Mouse (Mus musculus) embryonic fibroblast, embryonic 13.5 days (primary cell): ENCODE measurements around the gene Xab2. TPM values are rescaled to one million over a fixed set of nuclear protein-coding genes. Genes with fewer than 3 reads are reported as not detected.

Experiments
- H3K27ac ChIP-seq: 2 replicates; pipeline ENCODE4 v1.5.1; 2012; ENCODE audit warnings: low read length, control low read depth, inconsistent platforms; ENCODE audit not compliant: insufficient read depth
- H3K4me1 ChIP-seq: 2 replicates; pipeline ENCODE4 v1.6.1; 2011; ENCODE audit warnings: low read length; ENCODE audit not compliant: control insufficient read depth, insufficient read depth
- H3K4me3 ChIP-seq: 2 replicates; pipeline ENCODE4 v1.5.1; 2011; ENCODE audit warnings: mild to moderate bottlenecking, control low read depth, low read length; ENCODE audit not compliant: insufficient read depth
- CTCF ChIP-seq: IDR thresholded peaks from 2 replicates; pipeline ENCODE4 v1.5.1; 2011; ENCODE audit warnings: mild to moderate bottlenecking, control low read depth, low read length, moderate library complexity, borderline replicate concordance; ENCODE audit not compliant: insufficient read depth
- POLR2A ChIP-seq: IDR thresholded peaks from 2 replicates; pipeline ENCODE4 v1.6.1; 2011; ENCODE audit warnings: low read depth, mild to moderate bottlenecking, control low read depth, low read length, moderate library complexity
- polyA plus RNA-seq: library from polyadenylated mRNA; stranded (reverse); fragments of >200 nt; gene quantifications from 2 replicates; pipeline ENCODE4 v1.2.4, GENCODE M21; 2011; ENCODE audit warnings: low read depth; ENCODE audit not compliant: missing spikeins, insufficient read length

The Xab2 gene
- 21.7 and 25.0 TPM in 2 replicates for polyA plus RNA-seq

GRCm38 (mm10) chr8:3621199-3621970, at the start of gene Xab2, which contains the start of gene Pet100:
Xab2 (minus strand) TSS chr8:3621316.
Pet100 (plus strand) TSS chr8:3621548.
- no peak within 1 kb of the TSS for H3K27ac ChIP-seq
- no peaks in the 10 kb centered on the region for H3K4me1 ChIP-seq
- TF ChIP-seq POLR2A (peak; percentile 50), CTCF (no peak)
- peak within 1 kb of the TSS; percentile 97 for H3K4me3 ChIP-seq

GRCm38 (mm10) chr8:3670388-3670787, 49.3 kb upstream of the Xab2 start:
- TF ChIP-seq POLR2A (no peak), CTCF (no peak)
- Histone ChIP-seq H3K4me1 (no peaks in the 10 kb centered on the region), H3K27ac (no peak overlapping the region), H3K4me3 (no peak overlapping the region)

GRCm38 (mm10) chr8:3665507-3665906, 44.4 kb upstream of the Xab2 start, which contains the start of gene Mcemp1:
Mcemp1 (plus strand) TSS chr8:3665754.
- Histone ChIP-seq H3K4me1 (no peaks in the 10 kb centered on the region), H3K27ac (no peak within 1 kb of the TSS), H3K4me3 (no peak within 1 kb of the TSS)
- no peak for TF ChIP-seq CTCF
- no peak for TF ChIP-seq POLR2A

- H3K4me1 ChIP-seq = no peaks in the 10 kb centered on the region
- TF ChIP-seq CTCF (no peak), POLR2A (no peak)
- H3K4me3 ChIP-seq = no peak overlapping the region
- no peak overlapping the region for H3K27ac ChIP-seq
Observed at GRCm38 (mm10) chr8:3664405-3664804, 43.3 kb upstream of the Xab2 start.

- H3K4me3 ChIP-seq = no peak overlapping the region
- H3K4me1 ChIP-seq = no peaks in the 10 kb centered on the region
- no peak overlapping the region for H3K27ac ChIP-seq
- no peak for TF ChIP-seq CTCF
- TF ChIP-seq POLR2A = no peak
Observed at GRCm38 (mm10) chr8:3660889-3661288, 39.8 kb upstream of the Xab2 start.

GRCm38 (mm10) chr8:3656725-3657381, 35.7 kb upstream of the Xab2 start:
- Histone ChIP-seq H3K4me3 (no peak overlapping the region), H3K4me1 (no peaks in the 10 kb centered on the region), H3K27ac (no peak overlapping the region)
- TF ChIP-seq CTCF (no peak), POLR2A (no peak)

- TF ChIP-seq POLR2A (no peak), CTCF (no peak)
Observed at GRCm38 (mm10) chr8:3655526-3655925, 34.4 kb upstream of the Xab2 start, which contains the start of gene Retn. Retn (plus strand) TSS chr8:3655770.

GRCm38 (mm10) chr8:3654726-3655508, 33.8 kb upstream of the Xab2 start:
- Histone ChIP-seq H3K27ac (no peak overlapping the region), H3K4me3 (no peak overlapping the region), H3K4me1 (no peaks in the 10 kb centered on the region)
- TF ChIP-seq CTCF (no peak), POLR2A (no peak)

More at GRCm38 (mm10) chr8:3655526-3655925, 34.4 kb upstream of the Xab2 start, which contains the start of gene Retn:
- Histone ChIP-seq H3K4me1 (no peaks in the 10 kb centered on the region), H3K27ac (no peak within 1 kb of the TSS), H3K4me3 (no peak within 1 kb of the TSS)

- Histone ChIP-seq H3K4me3 (no peak overlapping the region), H3K4me1 (no peaks in the 10 kb centered on the region), H3K27ac (no peak overlapping the region)
- TF ChIP-seq CTCF (no peak), POLR2A (no peak)
Observed at GRCm38 (mm10) chr8:3652845-3653244, 31.7 kb upstream of the Xab2 start.

GRCm38 (mm10) chr8:3648990-3649389, 27.9 kb upstream of the Xab2 start:
- Histone ChIP-seq H3K27ac (no peak overlapping the region), H3K4me3 (no peak overlapping the region)

More at GRCm38 (mm10) chr8:3648990-3649389, 27.9 kb upstream of the Xab2 start:
- TF ChIP-seq POLR2A (no peak), CTCF (no peak)
- peaks cover 2% of the 10 kb centered on the region; the same call in 1 of the 2 replicates for H3K4me1 ChIP-seq
